Mouse (Mus musculus): ENCODE measurements around the gene Clic4. TPM values are rescaled to one million over a fixed set of nuclear protein-coding genes. Genes with fewer than 3 reads are reported as not detected.

Clic4 gene
- total RNA-seq, 2 experiments from 2014 or later = 36.9 to 38.9 TPM

DNA sequence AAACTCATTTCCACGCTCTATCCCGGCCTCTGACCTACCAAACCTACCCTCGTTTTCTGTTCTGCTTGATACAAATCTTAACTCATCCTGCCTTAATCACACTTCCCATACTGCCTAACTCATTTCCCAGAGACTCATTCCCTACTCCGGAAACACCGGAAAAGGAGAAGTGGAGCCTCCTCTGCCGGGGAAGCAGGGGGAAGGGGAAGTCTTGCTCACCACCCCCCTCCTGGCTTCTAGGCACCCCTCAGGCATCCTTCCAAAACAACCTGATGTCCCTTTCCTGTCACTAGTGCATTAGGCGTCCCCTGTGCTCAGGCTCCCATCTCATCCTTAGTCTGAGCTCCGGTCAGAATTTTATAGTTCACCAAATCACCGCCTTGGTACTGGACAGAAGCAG is 5.6 kb downstream of the Clic4 start:
- no peak for DNase-seq (ENCODE audit: extremely low spot score in 1 of 2, low spot score in 1 of 2)

DNA sequence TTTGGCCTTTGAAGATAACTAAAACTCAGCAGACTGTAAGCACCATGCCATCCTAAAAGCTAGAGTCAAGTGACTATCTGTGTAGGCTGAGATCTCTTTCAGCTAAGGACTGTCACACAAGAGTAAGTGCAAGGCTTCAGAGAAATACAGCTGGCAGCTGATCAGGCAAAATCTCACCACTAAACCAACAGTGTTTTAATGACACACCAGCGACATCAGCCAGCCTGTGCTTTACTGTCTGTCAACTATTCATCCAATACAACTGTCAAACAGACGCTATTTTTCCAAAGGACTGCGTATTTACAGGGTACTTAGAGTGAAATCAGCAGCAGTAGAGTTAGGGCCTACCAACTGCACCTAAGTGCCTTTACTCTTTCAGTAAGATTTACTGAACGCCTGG is 12.2 kb downstream of the Clic4 start:
- DNase-seq (ENCODE audit: extremely low spot score in 1 of 2, low spot score in 1 of 2) = no peak

DNA sequence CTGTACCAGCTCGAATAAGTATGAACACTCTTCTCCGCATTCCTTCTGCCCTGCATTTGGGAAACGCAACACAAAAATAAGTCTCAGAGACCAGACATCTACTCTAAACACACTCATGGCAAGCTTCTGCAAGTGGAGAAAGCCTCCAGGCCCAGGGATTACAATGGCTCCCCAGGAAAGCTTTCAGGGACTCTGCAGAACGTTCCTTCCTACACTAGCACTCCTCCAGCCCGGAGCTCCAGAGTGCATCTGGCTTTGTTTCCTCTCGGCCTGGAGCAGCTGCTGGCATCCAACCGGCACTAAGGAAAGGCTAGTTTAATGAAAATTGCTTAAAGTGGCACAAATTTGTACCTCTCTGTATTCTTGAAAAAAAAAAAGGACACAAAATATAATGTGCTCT is 14.1 kb downstream of the Clic4 start:
- DNase-seq (ENCODE audit: extremely low spot score in 1 of 2, low spot score in 1 of 2) = no peak

DNA sequence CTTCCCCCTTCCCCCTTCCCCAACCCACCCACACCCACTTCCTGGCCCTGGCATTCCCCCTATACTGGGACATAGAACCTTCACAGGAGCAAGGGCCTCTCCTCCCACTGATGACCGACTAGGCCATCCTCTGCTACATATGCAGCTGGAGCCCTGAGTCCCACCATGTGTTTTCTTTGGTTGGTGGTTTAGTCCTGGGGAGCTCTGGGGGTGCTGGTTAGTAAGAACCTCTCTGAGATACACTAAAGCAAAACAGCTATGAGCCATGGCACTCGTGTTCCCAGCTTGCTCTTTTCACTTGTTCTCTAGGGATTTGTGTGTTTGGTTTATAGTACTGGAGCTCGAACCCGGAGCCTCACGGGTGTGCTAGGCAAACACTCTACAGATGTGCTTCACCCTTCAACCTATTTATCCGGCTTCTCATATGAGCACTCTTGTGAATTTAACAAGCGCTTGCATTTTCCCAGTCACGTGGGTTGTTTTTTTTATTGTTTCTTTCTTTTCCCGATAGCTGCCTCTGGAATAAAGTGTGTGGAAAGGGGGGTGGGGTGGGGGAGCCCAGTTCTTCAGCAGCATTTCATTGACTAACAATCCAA is 14.6 kb downstream of the Clic4 start:
- DNase-seq (ENCODE audit: extremely low spot score in 1 of 2, low spot score in 1 of 2) = no peak

DNA sequence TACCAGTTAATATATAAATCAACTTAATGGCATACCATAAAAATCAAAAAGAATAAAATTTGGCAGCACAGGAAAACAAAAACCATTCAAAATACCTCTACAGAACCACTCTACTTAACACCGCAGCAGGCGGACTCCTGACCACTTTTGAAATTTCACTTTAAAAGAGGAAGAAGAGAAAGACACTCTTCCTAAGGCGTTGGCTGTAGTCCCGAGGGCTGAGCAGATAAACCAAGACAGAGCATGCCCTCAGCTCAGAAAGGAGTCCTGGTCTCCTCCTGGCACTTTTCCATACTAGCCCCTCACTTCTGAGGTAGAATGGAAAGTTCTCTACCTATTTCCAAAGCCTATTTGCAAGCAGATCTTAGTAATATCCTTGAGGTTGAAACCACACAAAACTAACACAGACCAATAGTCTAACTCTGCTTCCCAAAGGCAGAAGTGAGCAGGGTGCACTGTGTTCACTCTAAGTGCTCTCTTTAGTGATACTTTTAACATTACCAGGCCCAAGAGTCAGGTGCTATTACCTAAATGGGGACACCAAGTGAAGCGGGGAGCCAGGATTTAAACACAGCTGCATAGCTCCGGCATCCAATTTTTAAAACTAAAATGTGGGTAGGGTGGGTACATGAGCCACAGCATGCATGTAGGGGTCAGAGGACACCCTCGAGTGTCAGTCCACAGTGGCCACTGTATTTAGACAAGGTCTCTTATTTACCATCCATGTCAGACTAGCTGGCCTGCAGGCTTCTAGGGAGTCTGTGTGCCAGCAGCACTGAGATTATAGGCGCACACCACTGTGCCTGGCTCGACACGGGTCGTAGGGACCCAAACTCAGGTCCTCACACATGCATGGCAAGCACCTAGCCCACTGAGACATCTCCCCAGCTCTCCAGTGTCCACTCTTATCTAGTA is 15.8 kb downstream of the Clic4 start:
- DNase-seq (ENCODE audit: extremely low spot score in 1 of 2, low spot score in 1 of 2) = no peak

DNA sequence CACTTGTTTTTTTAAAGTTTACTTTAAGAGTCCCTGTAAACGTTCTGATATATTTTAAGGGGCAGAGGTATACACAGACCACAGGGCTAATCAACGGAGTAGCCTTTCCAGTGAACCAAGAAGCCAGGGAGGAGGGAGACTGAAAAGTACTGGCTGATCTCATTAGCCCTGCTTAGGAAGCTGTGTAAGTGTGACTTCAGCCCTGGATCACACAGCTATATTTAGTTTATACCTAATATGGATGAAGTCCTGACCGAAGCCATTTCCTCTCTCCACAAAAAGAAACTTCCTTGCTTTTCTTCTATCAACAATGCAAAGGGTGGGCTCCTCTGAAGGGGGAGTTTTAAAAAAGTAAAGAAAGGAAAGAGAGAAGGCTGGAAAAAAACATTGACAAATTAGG is 17.8 kb downstream of the Clic4 start:
- DNase-seq (ENCODE audit: extremely low spot score in 1 of 2, low spot score in 1 of 2) = no peak

DNA sequence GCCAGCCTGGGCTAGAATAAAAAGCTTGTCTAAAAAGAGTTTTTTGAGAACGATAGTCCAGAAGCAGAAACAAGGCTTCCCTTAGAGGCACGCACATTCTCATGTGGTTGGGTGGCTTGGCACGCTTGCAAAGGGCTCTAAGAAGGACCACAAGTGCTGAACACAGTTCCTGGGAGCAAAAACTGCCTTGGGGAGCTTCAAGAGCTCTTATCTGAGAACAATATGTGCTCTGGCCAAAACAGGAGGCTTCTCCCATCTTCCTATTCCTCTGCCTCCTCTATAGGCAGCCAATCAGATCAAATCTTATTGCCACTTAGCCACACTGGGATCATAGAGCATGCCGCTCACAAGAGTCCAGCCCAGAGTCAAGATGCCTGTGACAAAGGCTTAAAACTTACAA is 18.3 kb downstream of the Clic4 start:
- no peak for DNase-seq (ENCODE audit: extremely low spot score in 1 of 2, low spot score in 1 of 2)

DNA sequence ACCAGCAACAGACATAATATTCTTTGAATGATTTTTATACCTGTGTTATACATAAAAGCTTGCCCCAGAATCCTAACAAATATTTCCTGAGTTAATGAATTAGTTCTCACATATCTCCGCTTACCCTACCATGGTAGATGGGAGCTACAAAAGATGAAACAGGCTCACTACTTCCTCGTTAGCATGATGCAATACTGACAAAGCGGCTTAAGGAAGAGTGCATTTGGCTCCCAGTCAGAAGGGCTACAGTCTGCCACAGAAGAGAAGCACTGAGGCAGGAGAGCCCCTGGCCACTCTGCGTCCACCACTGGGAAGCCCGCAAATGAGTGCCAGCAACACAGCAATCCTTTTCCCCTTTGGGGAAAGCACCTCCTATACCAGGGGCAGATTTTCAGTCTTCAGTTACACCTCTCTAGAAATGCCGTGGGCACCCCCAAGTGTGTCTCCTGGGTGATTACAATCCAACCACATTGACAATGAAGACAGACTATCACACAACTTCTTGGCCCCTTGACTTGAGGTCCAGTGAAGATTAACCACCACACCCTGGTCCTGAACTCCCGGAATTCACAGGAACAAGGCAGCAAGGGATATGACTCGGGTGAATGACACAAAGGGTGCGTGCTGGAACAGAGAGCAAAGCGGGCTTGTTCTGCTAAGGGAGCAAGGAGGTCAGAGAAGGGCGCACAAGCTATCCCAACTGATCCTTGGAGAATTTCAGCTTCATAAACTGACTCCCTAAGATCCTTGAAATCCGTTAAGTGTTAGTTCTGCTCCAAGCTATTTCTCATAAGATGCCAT is 19.2 kb downstream of the Clic4 start:
- no peak for DNase-seq (ENCODE audit: extremely low spot score in 1 of 2, low spot score in 1 of 2)

DNA sequence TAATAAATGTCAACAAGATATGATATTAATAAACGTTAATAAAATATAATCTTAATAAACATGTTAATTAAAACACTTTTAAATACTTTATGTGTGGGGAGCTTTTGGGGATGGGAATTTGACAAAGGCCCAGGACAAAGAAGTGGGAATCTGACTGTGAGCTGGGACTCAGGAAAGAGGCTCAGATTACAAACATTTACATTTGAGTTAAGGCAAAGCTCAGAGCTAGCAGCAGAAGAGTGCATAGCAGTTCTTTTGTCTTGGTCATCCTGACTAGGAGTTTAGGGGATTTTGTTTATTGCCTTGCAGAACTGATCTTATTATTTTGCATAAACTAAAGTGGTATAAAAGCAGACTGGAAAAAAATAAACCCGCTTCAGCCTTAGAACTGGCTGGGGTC is 20.8 kb downstream of the Clic4 start:
- DNase-seq (ENCODE audit: extremely low spot score in 1 of 2, low spot score in 1 of 2) = no peak

DNA sequence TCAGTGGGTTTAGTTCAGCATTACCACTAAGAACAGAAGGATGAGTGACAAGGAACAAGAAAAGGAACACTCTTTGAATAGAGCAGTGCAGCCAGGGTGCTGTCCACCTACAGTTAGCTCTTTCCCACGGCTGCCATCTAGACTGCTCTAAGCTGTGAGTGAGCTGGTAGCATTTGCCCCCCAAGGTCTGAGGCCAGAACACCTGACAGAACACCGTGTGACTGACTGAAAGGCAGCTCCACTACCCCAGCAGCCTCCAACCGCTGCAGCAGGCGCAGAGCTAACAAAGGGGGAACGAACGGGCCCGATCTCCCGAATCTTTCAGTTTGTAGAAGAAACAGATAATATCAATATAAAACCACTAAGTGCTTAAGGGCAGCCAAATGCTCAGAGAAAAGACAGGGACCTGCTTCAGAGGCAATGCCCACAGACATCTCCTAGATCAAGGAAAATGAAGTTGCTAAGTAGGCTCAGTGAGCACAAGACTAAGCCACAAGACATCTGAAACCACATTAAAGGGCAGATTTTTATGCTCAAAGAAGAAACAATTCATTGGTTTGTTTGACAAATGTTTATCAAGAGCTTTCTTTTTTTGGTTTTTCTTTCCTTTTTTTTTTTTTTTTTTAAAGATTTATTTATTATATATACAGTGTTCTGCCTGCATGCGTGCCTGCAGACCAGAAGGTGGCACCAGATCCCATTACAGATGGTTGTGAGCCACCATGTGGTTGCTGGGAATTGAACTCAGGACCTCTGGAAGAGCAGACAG is 24.2 kb downstream of the Clic4 start:
- DNase-seq (ENCODE audit: extremely low spot score in 1 of 2, low spot score in 1 of 2) = no peak

DNA sequence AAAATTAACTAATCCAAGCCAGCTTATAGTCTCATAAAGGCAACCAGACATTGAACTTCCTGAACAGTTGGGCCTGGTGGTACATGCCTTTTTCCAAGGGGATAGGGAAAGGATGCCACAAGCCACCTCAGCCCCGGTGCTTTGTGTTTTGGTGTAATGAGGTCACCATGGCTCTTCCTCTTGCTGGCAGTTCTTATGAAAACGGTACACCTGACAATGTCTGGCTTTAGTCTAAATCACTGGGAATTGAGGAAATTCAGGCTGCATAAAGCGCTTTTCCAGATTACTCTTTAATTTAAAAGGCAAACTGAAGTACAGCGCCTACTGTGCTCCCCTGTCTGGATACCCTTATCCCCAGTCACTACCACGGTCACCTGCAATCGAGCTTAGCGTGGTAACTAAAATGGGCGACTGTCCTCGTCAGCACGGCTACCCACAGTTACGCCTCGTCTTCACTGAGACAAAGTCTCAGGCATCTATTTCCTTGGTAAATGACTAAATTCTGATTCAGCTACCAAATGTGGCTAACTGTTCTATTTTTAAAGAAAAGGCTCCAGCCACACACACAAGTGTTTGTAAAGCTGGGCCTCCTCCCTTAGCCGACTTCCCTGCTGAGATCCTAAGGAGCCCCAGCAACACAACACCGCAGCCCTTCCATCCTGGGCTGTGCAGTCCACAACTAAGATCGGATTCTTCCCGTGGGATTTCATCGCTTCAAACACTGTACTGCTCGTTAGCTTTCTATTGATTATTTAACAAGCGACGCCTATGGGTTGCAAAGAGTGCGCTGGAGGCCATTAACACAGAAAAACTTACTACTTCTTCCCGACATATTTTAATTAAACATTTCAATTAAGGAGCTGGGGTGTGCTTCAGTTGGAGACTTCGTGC is 25.5 kb downstream of the Clic4 start:
- no peak for DNase-seq (ENCODE audit: extremely low spot score in 1 of 2, low spot score in 1 of 2)

DNA sequence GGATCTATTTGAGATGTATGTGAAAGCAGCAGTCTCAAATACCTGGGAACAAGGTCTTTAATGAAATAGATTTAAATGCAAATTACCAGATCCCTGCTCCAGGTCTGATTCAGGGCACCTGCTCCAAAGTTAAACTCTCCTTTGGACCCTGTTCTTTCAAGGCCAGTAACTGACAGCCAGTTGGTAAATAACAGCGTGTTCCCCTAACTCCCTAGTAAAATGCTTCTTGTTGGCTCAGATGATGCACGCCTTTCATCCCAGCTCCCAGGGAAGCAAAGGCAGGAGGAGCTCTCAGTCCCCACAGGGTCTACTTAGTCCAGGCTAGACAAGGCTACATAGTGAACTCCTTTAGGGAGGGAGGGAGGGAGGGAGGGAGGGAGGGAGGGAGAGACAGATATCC is 26.2 kb downstream of the Clic4 start:
- DNase-seq (ENCODE audit: extremely low spot score in 1 of 2, low spot score in 1 of 2) = no peak

DNA sequence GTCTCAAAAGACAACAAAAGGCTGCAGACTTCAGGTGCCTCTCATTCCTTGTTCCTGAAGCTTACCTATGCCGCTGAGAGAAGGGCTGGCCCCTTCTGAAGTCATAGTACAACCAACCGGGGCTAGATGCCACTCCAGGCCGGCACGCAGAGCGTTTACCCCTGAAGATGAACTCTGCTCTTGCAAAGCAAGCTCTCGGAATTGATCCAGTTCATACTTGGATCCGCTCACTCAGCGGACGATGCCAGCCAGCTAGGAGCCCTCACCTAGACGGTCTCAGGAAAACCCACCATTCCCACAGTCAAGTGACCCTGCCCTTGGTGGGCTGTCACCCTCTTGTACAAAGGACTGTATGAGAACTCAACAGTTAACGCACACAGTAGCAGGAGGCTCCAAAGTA is 26.8 kb downstream of the Clic4 start:
- no peak for DNase-seq (ENCODE audit: extremely low spot score in 1 of 2, low spot score in 1 of 2)

DNA sequence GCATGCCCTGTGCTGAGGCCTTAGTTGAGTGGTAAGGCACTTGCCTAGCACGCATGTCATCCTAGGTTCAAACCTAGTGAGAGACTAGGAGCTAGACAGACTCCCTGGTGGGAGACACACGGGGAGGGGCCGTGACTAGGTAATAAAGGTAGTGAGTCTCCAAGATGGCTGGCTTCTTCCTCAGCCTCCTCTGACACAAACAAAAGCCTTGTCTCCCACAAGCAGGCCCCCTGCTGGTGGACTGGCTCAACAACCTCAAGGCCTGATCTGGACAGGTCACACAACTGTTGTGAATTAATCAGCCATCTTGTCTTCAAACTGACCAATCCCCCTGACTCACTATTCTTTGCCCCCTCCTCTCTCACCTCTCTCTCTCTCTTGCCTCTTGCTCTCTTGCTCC is 28.3 kb downstream of the Clic4 start:
- DNase-seq (ENCODE audit: extremely low spot score in 1 of 2, low spot score in 1 of 2) = no peak

DNA sequence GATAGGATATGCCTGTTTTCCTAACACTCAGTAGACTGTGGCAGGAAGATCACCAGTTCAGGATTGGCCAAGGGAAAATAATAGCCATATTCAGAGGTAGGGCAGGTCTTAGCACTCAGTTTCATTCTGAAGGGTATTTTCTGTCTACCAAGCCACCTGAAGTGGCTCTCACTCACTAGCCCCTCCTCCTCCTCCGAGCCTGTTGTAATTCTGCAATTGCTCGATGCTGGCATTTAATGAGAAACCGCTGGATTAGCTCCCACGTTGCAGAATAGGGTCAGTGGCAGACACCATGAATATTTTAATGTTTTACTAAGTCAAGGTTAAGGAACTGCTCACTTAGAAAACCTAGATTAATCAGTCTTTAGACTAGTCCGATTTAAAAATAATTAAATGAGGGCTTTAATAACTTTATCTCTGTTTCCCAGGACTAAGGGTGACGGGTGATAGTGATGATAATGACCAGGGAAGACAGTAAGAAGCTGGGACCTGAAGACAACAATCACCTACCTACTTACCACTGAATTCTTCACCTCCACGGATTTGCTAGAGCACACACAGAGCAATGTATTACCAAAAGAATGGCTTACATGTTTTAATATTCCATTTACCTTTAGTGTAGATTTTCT is 29.6 kb downstream of the Clic4 start:
- no peak for DNase-seq (ENCODE audit: extremely low spot score in 1 of 2, low spot score in 1 of 2)

DNA sequence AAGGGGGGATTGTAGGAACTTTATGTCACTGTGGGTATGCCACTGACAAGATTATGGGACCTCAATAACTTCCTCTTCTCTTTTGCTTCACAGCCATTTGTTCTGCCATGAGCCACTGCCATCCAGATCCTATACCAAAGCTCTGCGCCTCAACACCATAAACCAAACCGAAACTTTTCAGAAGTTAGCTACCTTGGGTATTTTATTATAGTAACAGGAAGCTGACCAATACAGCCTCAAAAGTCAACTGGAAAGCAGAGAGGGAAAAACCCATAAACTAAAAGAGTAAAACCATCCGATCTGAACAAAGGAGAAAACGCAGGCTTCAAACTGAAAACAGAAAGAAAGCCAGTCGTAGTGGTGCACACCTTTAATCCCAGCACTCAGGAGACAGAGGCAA is 30.2 kb downstream of the Clic4 start:
- DNase-seq (ENCODE audit: extremely low spot score in 1 of 2, low spot score in 1 of 2) = no peak

DNA sequence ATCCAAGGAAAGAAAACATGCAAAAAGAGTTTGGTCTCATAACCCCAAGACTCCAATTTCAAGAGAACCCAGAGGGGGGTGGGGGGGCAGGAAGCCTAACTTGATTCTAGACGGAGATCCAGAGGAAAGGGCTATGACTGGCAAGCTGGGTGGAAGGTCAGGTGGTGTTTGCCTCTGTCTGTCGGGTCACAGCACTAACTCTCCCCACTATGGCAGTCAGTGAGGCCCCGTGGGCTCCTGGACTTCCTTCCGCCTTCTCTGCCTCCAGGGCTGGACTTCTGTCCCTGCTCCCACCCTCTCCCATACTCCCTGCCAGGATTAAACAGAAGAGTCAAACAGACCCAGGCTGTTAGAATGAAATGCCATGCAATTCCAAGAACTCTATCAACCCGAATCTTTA is 30.9 kb downstream of the Clic4 start:
- no peak for DNase-seq (ENCODE audit: extremely low spot score in 1 of 2, low spot score in 1 of 2)

DNA sequence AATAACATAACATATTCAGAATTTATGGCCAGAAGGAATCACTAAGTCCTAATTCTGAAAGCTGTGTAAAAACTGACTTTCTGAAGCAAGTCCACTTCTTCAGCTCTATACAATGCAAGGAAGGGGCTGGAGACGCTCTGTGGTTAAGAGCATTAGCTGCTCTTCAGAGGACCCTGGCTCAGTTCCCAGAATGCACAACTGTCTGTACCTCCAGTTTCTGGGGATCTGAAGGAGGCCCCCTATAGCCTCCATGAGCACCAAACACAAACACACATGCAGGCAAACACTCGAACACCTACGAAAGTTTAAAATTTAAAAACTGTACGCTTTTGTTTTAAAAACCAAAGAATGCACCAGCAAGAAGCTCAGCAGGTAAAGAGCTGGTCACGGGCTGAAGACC is 31.5 kb downstream of the Clic4 start:
- no peak for DNase-seq (ENCODE audit: extremely low spot score in 1 of 2, low spot score in 1 of 2)

DNA sequence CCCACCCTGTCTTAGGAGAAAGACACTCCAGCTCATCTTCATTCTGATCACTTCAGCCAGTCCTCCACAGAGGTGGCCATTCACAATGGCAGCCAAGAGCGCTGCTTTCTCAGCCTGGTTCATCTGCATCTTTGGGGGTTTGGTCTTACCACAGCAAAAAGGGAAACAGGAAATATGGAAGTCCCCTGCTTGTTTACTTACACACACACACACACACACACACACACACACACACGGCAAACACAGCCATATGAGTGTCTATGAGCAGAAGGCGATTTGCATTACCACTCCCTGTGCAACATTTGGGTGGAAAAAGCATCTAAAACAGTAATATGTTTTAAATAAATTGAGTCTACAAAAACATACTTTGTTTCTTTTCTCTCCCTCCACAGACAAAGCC is 32.3 kb downstream of the Clic4 start:
- no peak for DNase-seq (ENCODE audit: extremely low spot score in 1 of 2, low spot score in 1 of 2)
